Mouse (Mus musculus) gastrocnemius, postnatal 14 days (tissue): ENCODE measurements around the gene Ankmy1. TPM values are rescaled to one million over a fixed set of nuclear protein-coding genes. Genes with fewer than 3 reads are reported as not detected.

Experiments used
- DNase-seq: peaks from one replicate; pipeline ENCODE4 v3.0.0; 2021; ENCODE audit warnings: mixed read lengths
- intact Hi-C: fragments of 180-260 bp; cut with DNase I; formaldehyde crosslinking; loops from one replicate; pipeline ENCODE4 v1.15.1; 2025; ENCODE audit warnings: low total_unique reads
- long read RNA-seq, 2 experiments: library from polyadenylated mRNA; stranded (forward); transcript quantifications; one replicate each; pipeline ENCODE4 v2.0.0; 2021
- total RNA-seq, 2 experiments: library from RNA; stranded (reverse); gene quantifications; 2 replicates each; pipeline ENCODE4 v1.2.3; 2021

Ankmy1 gene
- under 1 TPM; 0.14 to 0.22 TPM for total RNA-seq
- long read RNA-seq, experiment 1, partial matches to known transcripts, result 0 of 3 reads
- long read RNA-seq, experiment 1, other reads (novel, unspliced or antisense), result 3 of 3 reads
- long read RNA-seq, experiment 2, partial matches to known transcripts, result 0 of 1 reads
- long read RNA-seq, experiment 2, other reads (novel, unspliced or antisense), result 1 of 1 reads

DNA sequence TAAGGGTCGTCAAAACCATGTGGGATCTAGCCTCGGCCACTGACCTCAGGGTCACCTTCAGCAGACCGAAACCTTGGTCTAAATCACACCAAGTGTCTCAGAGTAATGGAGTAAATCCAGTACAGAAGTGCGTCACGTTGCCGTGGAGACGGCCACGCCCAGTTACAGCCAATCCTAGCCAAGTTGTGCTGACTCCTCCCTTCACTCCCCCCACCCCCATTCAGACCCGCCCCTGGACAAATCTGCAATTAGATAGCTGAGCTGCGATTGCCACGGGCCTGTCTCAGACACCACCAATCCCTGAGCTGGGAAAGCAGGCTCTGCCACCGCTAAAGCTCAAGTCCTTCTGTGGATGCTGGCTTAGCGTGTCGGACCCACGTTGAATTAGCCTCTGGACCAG is at the start of gene Ankmy1:
Gene Ankmy1, minus strand, starts transcription at position 121 of the 400 bp plus-strand sequence.
- intact Hi-C loops, result no loop called here
- DNase-seq, result peak; percentile 47

DNA sequence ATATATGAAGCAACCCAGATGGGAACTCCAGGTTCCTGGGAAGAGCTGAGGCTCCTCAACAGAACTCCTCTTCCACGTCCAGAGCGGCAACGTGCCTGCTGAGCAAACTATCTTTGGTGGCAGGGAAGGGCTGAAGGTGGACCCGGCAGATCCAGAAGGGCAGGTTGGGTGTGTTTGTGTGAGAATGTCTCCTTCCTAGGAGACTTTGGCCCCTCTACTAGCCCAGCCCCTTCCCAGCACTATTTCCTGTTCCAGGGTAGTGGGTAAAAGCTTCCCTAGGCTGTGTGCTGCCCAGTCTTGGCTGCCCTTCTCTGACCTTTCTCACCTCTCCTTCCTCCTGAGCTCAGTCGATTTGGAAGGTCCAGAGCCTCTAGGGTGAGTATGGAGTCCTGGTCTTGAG is 47.9 kb upstream of the Ankmy1 start, which contains the start of gene Gpr35:
Gene Gpr35, plus strand, starts transcription at position 259 of the 400 bp plus-strand sequence.
- no peak for DNase-seq
- intact Hi-C loops, result no loop called here

- intact Hi-C loops, result no loop called here
- DNase-seq, result no peak
These were observed 46.7 kb upstream of the Ankmy1 start for GRCm38 (mm10) chr1:92949426-92949825.

GRCm38 (mm10) chr1:92947966-92948365 is 45.3 kb upstream of the Ankmy1 start:
- DNase-seq, result no peak
- intact Hi-C loops, result no loop called here

- intact Hi-C loops, result no loop called here
- no peak for DNase-seq
These were observed 40.7 kb upstream of the Ankmy1 start for GRCm38 (mm10) chr1:92943219-92943989.

GRCm38 (mm10) chr1:92939746-92940145 is 37.0 kb upstream of the Ankmy1 start:
- intact Hi-C loops, result no loop called here
- DNase-seq, result no peak

DNA sequence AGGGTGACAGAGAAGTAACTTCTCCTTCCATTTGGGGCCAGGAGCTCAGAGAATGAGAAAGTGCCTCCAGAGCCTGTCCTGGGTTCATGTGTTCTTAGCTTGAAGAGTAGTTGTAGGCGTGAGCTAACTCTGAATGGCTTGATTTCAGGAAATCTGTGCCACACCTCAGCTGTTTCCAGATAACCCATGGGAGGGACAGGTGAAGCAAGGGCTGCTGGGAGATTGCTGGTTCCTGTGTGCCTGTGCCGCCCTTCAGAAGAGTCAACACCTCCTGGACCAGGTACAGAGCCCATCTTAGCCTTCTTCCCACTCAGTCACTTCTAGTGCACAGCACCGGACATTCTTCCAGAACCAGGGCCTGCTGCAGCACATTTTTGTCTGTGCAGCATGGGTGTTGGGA is 35.1 kb upstream of the Ankmy1 start:
- intact Hi-C loops, result no loop called here
- DNase-seq, result no peak

DNA sequence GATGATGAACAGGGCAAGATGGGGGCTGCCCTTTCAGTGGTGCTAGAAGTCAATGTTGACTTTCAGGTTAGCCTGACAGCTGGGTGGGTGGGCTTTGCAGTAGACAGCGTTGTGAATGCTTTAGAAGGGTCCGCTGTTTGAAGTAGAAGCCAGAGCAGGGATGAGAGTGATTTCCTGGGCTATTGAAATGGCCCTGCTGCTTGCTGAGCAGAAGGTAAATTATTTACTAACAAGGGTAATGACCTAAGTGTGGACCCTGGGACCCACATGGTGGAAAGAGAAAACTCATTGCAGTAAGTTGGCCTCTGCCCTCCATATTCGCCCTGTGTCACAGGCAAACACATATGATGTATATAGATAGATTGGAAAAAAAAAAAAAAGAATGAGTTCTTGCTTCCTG is 33.8 kb upstream of the Ankmy1 start:
- intact Hi-C loops, result no loop called here
- no peak for DNase-seq

- intact Hi-C loops, result no loop called here
- DNase-seq, result no peak
These were observed 33.3 kb upstream of the Ankmy1 start for GRCm38 (mm10) chr1:92935977-92936376.

GRCm38 (mm10) chr1:92935054-92935962 is 32.6 kb upstream of the Ankmy1 start:
- intact Hi-C loops, result no loop called here

GRCm38 (mm10) chr1:92934182-92934827 is 31.6 kb upstream of the Ankmy1 start, which contains the start of gene Capn10:
Gene Capn10 (plus strand): TSS chr1:92934376.
- peak; percentile 93 for DNase-seq
- intact Hi-C loops, result no loop called here

More at GRCm38 (mm10) chr1:92935054-92935962, 32.6 kb upstream of the Ankmy1 start:
- DNase-seq, result peak; percentile 35

GRCm38 (mm10) chr1:92933611-92934010 is 30.9 kb upstream of the Ankmy1 start:
- intact Hi-C loops, result no loop called here
- no peak for DNase-seq

- intact Hi-C loops, result no loop called here
- no peak for DNase-seq
These were observed 27.5 kb upstream of the Ankmy1 start for GRCm38 (mm10) chr1:92930171-92930706.

DNA sequence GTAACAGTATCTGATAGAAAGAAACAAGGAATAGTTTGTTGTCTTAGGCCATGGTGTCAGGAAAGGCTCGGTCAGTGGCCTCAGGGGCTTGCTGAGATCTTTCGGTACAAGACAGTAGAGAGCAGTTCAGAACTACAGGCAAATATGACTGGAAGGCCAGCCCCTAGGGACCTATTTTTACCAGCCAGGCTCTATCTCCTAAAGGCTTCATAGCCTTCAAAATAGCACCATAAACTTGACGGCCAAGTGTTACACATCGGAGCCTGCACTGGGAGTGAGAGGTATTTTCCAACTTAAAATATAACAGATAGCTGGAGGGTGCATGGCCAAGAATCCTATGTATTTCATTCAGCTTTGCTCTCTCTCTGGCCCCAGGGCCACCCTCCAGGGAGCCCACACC is 18.8 kb upstream of the Ankmy1 start:
- intact Hi-C loops, result no loop called here
- DNase-seq, result no peak

DNA sequence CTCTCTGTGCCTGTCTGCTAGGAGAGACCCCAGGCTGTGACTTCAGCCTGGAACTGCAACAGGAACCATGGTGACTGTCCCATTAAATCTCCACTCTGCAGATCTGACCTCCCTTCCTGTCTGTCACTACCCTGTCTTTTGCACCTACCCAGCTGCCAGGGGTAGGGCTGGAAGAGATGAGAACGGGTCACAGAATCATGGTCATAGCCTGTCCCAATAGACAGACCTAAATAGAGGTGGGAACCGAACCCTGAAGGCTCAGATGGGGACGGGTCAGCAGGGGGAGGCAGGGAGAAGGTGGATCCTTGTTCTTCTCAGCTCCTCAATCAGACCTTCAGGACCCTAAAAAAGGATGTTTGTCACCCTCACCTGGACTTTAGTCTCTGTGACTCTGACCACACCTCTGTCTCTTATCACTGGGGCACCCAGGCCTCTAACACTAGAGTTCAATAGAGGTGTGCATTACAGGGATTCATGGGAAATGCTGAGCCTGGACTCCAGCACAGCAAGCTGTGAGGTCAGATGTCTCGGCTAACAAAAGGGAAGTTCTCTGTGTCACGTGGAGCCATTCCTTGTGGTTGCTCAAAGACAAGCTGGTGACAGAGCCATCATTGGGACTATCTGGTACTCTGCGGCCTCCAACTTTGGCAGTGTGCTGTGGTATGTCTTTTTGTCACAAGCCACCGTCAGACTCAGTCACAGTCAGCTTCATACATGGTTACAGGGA is 17.9 kb upstream of the Ankmy1 start:
- intact Hi-C loops, result no loop called here
- no peak for DNase-seq

DNA sequence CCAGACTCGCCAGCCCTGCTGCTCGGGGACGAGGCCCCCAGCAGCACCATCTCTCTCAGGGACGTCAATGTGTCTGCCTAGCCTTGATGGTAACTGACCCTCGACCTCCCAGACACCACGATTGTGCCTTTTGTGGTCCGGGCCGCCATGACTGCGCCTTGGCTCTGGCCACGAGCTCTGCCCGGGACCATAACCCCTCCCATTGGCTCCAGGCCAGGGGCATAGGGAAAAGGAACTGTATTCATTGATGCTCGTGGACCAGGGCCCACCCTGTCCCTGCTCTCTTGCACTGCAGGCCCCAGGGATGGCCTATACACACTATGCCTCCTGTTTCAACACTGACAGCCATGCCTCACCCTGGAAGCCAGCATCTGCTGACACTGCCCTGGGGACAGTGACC is 17.1 kb upstream of the Ankmy1 start:
- intact Hi-C loops, result no loop called here
- no peak for DNase-seq

DNA sequence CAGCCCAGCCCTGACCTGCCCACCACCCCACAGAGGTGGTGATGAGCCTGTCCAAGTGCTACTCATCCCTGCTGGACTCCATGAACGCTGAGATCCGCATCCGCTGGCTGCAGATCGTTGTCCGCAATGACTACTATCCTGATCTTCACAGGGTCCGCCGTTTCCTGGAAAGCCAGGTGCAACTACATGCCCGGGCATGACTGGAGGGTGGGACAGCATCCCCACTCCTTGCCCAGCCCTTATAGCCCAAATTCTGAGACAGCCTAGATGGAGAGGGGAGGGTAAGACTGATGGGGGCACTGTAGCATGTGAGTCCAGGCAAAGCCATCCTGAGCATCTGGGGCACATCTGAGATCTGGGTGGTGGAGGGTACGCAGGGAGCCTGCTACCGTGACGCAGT is 16.4 kb upstream of the Ankmy1 start:
- no peak for DNase-seq
- intact Hi-C loops, result no loop called here

DNA sequence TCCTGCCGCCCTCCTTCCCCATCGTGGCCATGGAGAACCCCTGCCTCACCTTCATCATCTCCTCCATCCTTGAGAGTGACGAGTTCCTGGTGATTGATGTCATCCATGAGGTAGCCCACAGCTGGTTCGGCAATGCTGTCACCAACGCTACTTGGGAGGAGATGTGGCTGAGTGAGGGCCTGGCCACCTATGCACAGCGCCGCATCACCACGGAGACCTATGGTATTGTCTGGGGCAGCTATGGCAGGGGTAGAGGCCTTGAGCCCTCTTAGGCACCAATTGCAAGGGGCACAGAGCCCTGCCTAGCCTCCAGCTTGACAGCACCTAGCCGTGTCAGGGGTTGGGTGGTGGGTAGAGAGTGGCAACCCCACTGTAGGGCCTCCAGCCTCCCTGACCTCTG is 14.0 kb upstream of the Ankmy1 start:
- intact Hi-C loops, result no loop called here
- DNase-seq, result no peak

- intact Hi-C loops, result no loop called here
- DNase-seq, result no peak
These were observed 12.3 kb upstream of the Ankmy1 start for GRCm38 (mm10) chr1:92914993-92915392.
